Mouse (Mus musculus): ENCODE measurements around the gene Slco3a1. TPM values are rescaled to one million over a fixed set of nuclear protein-coding genes. Genes with fewer than 3 reads are reported as not detected.
A peak's percentile ranks its signal among the peaks of the same experiment; 100 is the strongest.

Gene Slco3a1
- total and polyA plus RNA-seq, 3 experiments = 0.04 to 0.35 TPM; not detected in 1

DNA sequence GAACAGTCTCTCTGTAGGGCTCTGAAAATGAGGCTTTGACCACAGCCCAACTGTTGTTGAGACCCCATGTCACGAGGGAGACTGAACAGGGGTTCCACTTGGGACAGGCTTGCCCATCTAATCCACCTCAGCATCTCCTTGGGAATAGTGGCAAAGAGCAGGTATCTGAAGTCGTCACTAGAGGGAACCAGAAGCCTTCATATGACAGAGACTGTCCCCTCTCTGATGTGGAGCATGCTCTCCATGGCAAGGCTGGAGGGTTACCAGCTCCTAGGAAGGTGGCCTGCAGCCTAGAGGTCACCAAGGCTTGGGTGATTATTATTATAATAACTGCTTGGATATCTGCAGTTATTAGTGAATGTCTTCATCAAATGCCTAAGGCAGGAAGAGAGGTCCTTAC is 183.4 kb downstream of the Slco3a1 start:
- no peak overlapping the region for H3K4me3 ChIP-seq (replicated peaks in 1 of 3; ENCODE audit: low read depth in 2 of 3, low read length in 2 of 3, poor library complexity in 1 of 3)
- H3K9ac ChIP-seq (ENCODE audit: insufficient read depth, low read depth) = no peak overlapping the region
- dilution Hi-C loops (cut with MboI; ENCODE audit: extremely low pct_ligation_motif_present, extremely low pct_unique_long_range_greater_than_20kb, low sequenced_read_pairs) (no loop called here), in situ Hi-C loops (cut with MboI; ENCODE audit: low pct_ligation_motif_present, low pct_unique_long_range_greater_than_20kb, low sequenced_read_pairs) (loop anchor here (5.0 kb wide), 1 partner anchor 741 kb away; no protein-coding TSS in a partner anchor)
- no peak overlapping the region for H3K4me2 ChIP-seq (ENCODE audit: insufficient read depth, low read depth, poor library complexity, severe bottlenecking)
- no peaks in the 10 kb centered on the region for H3K9me3 ChIP-seq (replicated peaks; ENCODE audit: low read length)
- no peaks in the 10 kb centered on the region for H3K36me3 ChIP-seq (replicated peaks in 1 of 2; ENCODE audit: control insufficient read depth in 1 of 2, insufficient read depth in 1 of 2, low read length in 1 of 2)
- no peak for DNase-seq (ENCODE audit: extremely low read depth)
- no peak overlapping the region for H3K27ac ChIP-seq (ENCODE audit: insufficient read depth, low read depth)
- TF ChIP-seq CTCF (conservative IDR thresholded peaks at IDR 0.05 in 1 of 2, IDR thresholded peaks at IDR 0.05 in 1 of 2; ENCODE audit: low read depth in 2 of 2, low read length in 2 of 2) (peak in 1 of 2 experiments; percentile 50; a peak in 2 of 4 replicates), EP300 (IDR thresholded peaks at IDR 0.05; ENCODE audit: low read length) (no peak), RAD21 (IDR thresholded peaks at IDR 0.05; ENCODE audit: low read depth, low read length) (peak; percentile 66), SMC3 (IDR thresholded peaks at IDR 0.05; ENCODE audit: low read depth, low read length) (peak; percentile 29)
- H3K79me2 ChIP-seq (replicated peaks; ENCODE audit: control insufficient read depth, extremely low read depth, insufficient read depth, poor library complexity, severe bottlenecking) = no peaks in the 10 kb centered on the region
- H3K4me1 ChIP-seq (ENCODE audit: control insufficient read depth in 1 of 2, insufficient read depth in 2 of 2) = no peaks in the 10 kb centered on the region
- H3K27me3 ChIP-seq (replicated peaks) = peaks cover 11% of the 10 kb centered on the region

DNA sequence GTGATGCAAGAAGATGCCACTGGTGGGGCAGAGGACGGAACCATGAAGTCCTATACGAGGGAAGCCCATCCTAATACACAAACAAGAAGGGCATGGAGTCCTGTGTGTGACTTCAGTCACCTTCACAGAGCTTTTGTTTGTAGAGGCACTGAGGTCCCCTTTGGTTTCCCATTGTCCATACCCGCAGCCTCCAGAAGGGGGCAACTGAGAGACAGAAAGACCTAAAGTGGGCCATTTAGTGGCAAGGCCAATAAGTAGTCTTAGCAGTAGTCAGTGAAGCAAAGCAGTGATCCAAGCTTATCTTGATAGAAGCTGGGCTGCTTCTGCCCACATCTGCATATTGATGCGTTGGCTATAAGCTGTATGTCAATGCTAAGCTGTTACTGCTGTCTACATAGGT is 184.9 kb downstream of the Slco3a1 start:
- H3K4me1 ChIP-seq (ENCODE audit: control insufficient read depth in 1 of 2, insufficient read depth in 2 of 2) = no peaks in the 10 kb centered on the region
- dilution Hi-C loops (cut with MboI; ENCODE audit: extremely low pct_ligation_motif_present, extremely low pct_unique_long_range_greater_than_20kb, low sequenced_read_pairs) (no loop called here), in situ Hi-C loops (cut with MboI; ENCODE audit: low pct_ligation_motif_present, low pct_unique_long_range_greater_than_20kb, low sequenced_read_pairs) (loop anchor here (5.0 kb wide), 1 partner anchor 743 kb away; no protein-coding TSS in a partner anchor)
- H3K9ac ChIP-seq (ENCODE audit: insufficient read depth, low read depth) = no peak overlapping the region
- no peak overlapping the region for H3K27ac ChIP-seq (ENCODE audit: insufficient read depth, low read depth)
- no peaks in the 10 kb centered on the region for H3K9me3 ChIP-seq (replicated peaks; ENCODE audit: low read length)
- DNase-seq (ENCODE audit: extremely low read depth) = peak; percentile 34
- peaks cover 11% of the 10 kb centered on the region for H3K27me3 ChIP-seq (replicated peaks)
- H3K36me3 ChIP-seq (replicated peaks in 1 of 2; ENCODE audit: control insufficient read depth in 1 of 2, insufficient read depth in 1 of 2, low read length in 1 of 2) = no peaks in the 10 kb centered on the region
- no peaks in the 10 kb centered on the region for H3K79me2 ChIP-seq (replicated peaks; ENCODE audit: control insufficient read depth, extremely low read depth, insufficient read depth, poor library complexity, severe bottlenecking)
- H3K4me2 ChIP-seq (ENCODE audit: insufficient read depth, low read depth, poor library complexity, severe bottlenecking) = no peak overlapping the region
- H3K4me3 ChIP-seq (replicated peaks in 1 of 3; ENCODE audit: low read depth in 2 of 3, low read length in 2 of 3, poor library complexity in 1 of 3) = no peak overlapping the region
- TF ChIP-seq SMC3 (IDR thresholded peaks at IDR 0.05; ENCODE audit: low read depth, low read length) (peak; percentile 30), CTCF (conservative IDR thresholded peaks at IDR 0.05 in 1 of 2, IDR thresholded peaks at IDR 0.05 in 1 of 2; ENCODE audit: low read depth in 2 of 2, low read length in 2 of 2) (peak; percentile 10 to 49; a peak in 2 of 4 replicates), RAD21 (IDR thresholded peaks at IDR 0.05; ENCODE audit: low read depth, low read length) (no peak; the same call in none of the 2 replicates)

- dilution Hi-C loops (cut with MboI; ENCODE audit: extremely low pct_ligation_motif_present, extremely low pct_unique_long_range_greater_than_20kb, low sequenced_read_pairs) = no loop called here
- H3K4me1 ChIP-seq (ENCODE audit: control insufficient read depth in 1 of 2, insufficient read depth in 2 of 2) = no peaks in the 10 kb centered on the region
- in situ Hi-C loops (cut with MboI; ENCODE audit: low pct_ligation_motif_present, low pct_unique_long_range_greater_than_20kb, low sequenced_read_pairs) = no loop called here
- no peak overlapping the region for H3K4me3 ChIP-seq (replicated peaks in 1 of 3; ENCODE audit: low read depth in 2 of 3, low read length in 2 of 3, poor library complexity in 1 of 3)
- H3K27me3 ChIP-seq (replicated peaks) = peaks cover 13% of the 10 kb centered on the region
- no peak for DNase-seq (ENCODE audit: extremely low read depth)
- H3K36me3 ChIP-seq (replicated peaks in 1 of 2; ENCODE audit: control insufficient read depth in 1 of 2, insufficient read depth in 1 of 2, low read length in 1 of 2) = no peaks in the 10 kb centered on the region
- no peaks in the 10 kb centered on the region for H3K9me3 ChIP-seq (replicated peaks; ENCODE audit: low read length)
- no peak overlapping the region for H3K27ac ChIP-seq (ENCODE audit: insufficient read depth, low read depth)
- TF ChIP-seq CTCF (conservative IDR thresholded peaks at IDR 0.05 in 1 of 2, IDR thresholded peaks at IDR 0.05 in 1 of 2; ENCODE audit: low read depth in 2 of 2, low read length in 2 of 2) (peak; percentile 26 to 42; a peak in 3 of 4 replicates), MYC (IDR thresholded peaks at IDR 0.05; ENCODE audit: low read depth, low read length) (no peak)
- H3K79me2 ChIP-seq (replicated peaks; ENCODE audit: control insufficient read depth, extremely low read depth, insufficient read depth, poor library complexity, severe bottlenecking) = no peaks in the 10 kb centered on the region
- H3K4me2 ChIP-seq (ENCODE audit: insufficient read depth, low read depth, poor library complexity, severe bottlenecking) = no peak overlapping the region
- H3K9ac ChIP-seq (ENCODE audit: insufficient read depth, low read depth) = no peak overlapping the region
Measured at GRCm38 (mm10) chr7:74368256-74368980, 186.2 kb downstream of the Slco3a1 start.
